Mouse (Mus musculus): Measurements from ENCODE around the gene Taok1. TPM values are rescaled to one million over a fixed set of nuclear protein-coding genes. Genes with fewer than 3 reads are reported as not detected.
A peak's percentile ranks its signal among the peaks of the same experiment; 100 is the strongest.
"Not testable (repeated sequence)": the region's sequence is repeated elsewhere in the genome, so short reads cannot be mapped to it uniquely, and the experiment has no call there.

Taok1 gene
- total RNA-seq, 2 experiments from 2014 or later: 33.7 to 36.4 TPM

- intact Hi-C loops (cut with DNase I): no loop called here
- no peak for DNase-seq
Observed at GRCm38 (mm10) chr11:77597266-77597665, 10.3 kb downstream of the Taok1 start.

GRCm38 (mm10) chr11:77591388-77591787, 16.2 kb downstream of the Taok1 start:
- no peak for DNase-seq
- intact Hi-C loops (cut with DNase I): no loop called here

- intact Hi-C loops (cut with DNase I): no loop called here
- DNase-seq: no peak
Observed at GRCm38 (mm10) chr11:77590801-77591200, 16.8 kb downstream of the Taok1 start.

- intact Hi-C loops (cut with DNase I): no loop called here
Observed at GRCm38 (mm10) chr11:77585201-77585600, 22.4 kb downstream of the Taok1 start.

GRCm38 (mm10) chr11:77545261-77545660, 62.4 kb downstream of the Taok1 start:
- DNase-seq: no peak
- intact Hi-C loops (cut with DNase I): no loop called here

More at GRCm38 (mm10) chr11:77585201-77585600, 22.4 kb downstream of the Taok1 start:
- DNase-seq: no peak

DNA sequence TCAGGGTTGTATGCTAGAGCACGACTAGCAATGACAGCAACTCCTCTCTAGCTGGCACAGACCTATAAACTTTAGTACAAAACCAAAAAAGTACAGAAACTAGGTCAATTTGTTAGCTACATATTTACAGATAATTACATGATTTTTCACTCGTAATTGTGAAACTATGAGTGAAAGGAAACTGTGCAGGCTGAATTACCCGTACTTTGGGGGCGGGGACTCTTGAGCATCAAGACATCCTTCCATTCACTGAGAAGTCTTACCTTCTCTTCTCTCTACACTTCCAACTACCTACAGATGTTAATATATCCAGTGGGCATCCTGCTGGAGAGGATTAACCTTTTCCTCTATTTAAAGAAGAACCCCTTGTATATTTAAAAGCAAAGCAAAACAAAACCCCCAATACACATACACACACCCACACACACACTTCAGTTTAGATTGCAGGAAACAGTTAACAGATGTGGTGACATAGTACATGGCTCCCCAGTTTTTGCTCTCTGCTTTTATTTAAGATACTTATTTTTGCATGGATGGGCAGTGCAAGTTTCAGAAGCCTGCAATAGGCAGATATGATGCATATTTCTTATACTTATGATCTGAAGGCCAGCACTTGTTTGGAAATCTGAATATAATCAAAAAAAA, 75.3 kb downstream of the Taok1 start:
- no peak for DNase-seq
- intact Hi-C loops (cut with DNase I): no loop called here

GRCm38 (mm10) chr11:77530862-77531261, 76.8 kb downstream of the Taok1 start:
- DNase-seq: no peak
- intact Hi-C loops (cut with DNase I): no loop called here

GRCm38 (mm10) chr11:77529644-77530043, 78.0 kb downstream of the Taok1 start:
- DNase-seq: no peak
- intact Hi-C loops (cut with DNase I): no loop called here

DNA sequence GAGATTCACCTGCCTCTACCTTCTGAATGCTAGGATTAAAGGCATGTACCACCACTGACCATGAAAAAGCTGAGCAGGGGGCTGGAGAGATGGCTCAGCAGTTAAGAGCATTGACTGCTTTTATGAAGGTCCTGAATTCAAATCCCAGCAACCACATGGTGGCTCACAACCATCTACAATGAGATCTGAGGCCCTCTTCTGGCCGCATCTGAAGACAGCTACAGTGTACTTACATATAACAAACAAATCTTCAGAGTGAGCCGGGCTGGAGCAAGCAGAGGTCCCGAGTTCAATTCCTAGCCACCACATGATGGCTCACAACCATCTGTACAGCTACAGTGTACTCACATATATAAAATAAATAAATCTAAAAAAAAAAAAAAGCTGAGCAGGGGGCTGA, 79.2 kb downstream of the Taok1 start:
- intact Hi-C loops (cut with DNase I); DNase-seq: not testable (repeated sequence)

- intact Hi-C loops (cut with DNase I): no loop called here
- DNase-seq: no peak
Observed at GRCm38 (mm10) chr11:77525804-77526486, 81.7 kb downstream of the Taok1 start.

DNA sequence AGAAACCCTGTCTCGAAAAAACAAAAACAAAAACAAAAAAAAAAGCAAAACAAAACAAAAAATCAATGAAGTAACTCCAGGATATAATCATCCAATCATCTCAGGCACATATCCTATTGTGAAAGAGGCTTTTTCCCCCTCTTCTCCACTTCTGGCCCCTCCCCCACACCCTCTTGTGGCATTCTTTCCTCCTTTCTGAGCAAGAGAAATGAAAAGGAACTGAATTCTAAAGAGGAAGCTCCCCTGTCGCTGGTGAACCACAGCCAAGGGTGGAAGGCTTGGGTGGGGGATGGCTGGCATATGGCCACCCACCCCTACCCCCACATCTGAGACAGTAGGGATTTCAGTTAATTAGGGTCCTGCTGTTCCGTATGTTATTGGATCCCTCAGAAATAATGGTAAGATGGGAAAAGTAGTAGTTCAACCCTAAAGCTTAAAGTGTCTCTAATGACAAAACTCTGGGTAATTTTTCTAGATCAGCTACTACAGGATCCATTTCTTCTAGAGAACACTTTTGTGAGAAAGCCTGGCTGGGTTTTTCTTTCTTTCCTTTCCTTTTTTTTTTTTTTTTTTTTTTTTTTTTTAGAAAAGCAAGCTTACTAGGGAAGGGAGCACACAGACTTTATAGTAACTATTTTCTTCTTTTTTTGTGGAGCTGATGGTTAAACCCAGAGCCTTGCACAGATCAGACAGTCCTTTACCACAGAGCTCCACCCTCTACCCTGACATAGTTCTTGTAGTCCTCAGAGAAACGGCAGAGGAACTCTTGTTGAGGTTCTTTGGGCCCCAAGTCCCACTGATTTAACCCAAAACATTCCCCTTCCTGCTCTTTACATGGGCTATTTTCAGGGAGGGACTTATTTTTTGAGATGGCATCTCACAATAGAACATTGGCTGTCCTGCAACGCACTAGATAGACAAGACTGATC, 86.8 kb downstream of the Taok1 start:
- intact Hi-C loops (cut with DNase I): no loop called here
- peak in 1 of 2 experiments; percentile 28 for DNase-seq

DNA sequence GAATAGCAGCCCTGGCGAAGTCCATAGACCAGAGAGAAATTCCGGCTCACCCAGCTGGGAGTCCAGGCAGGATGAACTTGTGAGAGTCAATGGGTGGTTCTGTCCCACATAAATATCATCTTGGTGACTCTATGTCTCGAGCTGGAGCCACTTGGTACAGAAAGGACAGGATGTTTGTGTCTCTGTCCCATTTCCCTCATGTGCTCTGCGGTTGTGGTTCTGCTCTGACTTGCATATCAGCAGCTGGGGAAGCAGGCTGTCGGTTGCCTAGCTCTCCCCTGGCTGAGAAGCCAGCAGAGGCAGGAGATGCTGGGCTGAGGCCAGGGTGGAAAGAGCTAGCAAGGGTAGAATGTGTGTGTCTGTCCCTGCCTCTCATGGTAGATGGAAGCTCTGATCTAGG, 88.6 kb downstream of the Taok1 start, which contains the start of gene Gm10392:
Gene Gm10392 (minus strand): TSS at position 156 of the 400 bp plus-strand sequence.
- DNase-seq: peak in 1 of 2 experiments; percentile 5
- intact Hi-C loops (cut with DNase I): no loop called here

GRCm38 (mm10) chr11:77518051-77518798, 89.4 kb downstream of the Taok1 start:
- DNase-seq: no peak
- intact Hi-C loops (cut with DNase I): no loop called here

- intact Hi-C loops (cut with DNase I): no loop called here
Observed at GRCm38 (mm10) chr11:77516553-77517425, 90.8 kb downstream of the Taok1 start.

DNA sequence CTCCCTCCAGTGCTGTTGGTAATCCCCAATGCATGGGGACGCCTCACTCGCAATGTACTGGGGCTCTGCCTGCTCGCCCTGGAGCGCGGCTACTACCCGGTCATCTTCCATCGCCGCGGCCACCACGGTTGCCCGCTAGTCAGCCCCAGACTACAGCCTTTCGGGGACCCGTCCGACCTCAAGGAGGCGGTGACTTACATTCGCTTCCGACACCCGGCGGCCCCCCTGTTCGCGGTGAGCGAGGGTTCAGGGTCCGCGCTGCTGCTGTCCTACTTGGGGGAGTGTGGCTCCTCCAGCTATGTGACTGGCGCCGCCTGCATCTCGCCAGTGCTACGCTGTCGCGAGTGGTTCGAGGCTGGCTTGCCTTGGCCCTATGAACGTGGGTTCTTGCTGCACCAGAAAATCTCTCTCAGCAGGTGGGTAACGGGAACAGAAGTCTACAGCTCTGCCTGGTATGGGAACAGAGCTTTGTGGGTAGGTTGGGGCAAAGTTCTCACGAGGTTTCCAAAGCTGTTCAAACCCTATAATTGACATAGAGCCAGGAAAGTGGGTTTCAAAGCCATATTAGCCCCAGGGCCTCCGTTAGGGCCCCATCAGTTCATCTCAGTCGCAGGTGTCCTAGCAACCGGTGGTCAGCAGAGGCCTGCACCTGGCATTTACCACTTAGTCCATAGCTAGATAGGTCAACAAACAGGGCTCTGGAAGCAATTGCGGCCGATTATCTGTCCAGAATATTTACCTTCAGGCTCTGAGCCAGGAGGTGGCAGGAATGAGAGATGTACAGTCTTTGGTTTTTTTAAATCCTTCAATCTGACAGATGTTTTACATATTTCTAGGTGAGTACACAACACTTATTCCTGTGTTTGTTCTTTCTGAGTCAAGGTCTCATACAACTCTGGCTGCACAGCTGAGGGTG, 91.7 kb downstream of the Taok1 start, which contains the start of gene Trp53i13:
Gene Trp53i13 (minus strand): TSS at position 344 of the 916 bp plus-strand sequence.
- intact Hi-C loops (cut with DNase I): no loop called here
- peak in 1 of 2 experiments; percentile 19 for DNase-seq

More at GRCm38 (mm10) chr11:77516553-77517425, 90.8 kb downstream of the Taok1 start:
- DNase-seq: no peak

DNA sequence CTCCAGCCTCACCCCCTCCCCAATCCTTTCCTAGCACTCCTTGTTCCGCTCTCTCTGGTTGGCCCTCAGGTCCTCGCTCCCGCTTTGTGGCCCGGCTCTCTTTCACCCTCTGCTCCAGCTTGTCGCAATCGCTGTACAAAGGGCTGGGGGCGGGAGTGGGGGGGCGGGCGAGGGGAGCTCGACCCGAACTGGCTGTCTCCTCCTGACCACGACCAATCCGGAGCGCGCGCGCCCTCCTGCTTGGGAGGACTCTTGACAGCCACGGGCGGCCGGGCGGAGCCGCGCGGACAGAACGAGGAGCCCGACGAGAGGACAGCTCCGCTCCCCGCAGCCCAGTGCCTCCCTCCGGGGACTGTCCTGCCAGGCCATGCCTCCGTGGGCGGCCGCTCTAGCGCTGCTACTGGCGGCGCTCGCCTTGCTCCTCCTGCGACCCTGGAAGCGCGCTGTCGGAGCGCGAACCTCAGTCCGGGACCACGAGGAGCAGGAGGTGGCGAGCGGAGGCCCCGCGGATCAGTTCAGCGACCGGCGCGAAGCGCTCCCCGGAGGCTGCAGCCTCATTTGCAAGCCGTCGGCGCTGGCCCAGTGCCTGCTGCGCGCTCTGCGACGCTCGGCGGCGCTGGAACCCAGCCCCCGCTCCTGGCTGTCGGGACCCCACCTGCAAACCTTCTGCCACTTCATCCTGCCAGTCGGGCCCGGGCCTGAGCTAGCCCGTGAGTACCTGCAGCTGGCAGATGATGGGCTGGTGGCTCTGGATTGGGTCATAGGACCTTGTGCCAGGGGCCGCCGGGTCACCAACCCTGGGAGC, 92.6 kb downstream of the Taok1 start, which contains the start of gene Abhd15:
Gene Abhd15 (plus strand): TSS at position 290 of the 805 bp plus-strand sequence.
- intact Hi-C loops (cut with DNase I): loop anchor here (5.0 kb wide), 1 partner anchor 112 kb away; no protein-coding TSS in a partner anchor
- DNase-seq: peak; percentile 73 to 75

DNA sequence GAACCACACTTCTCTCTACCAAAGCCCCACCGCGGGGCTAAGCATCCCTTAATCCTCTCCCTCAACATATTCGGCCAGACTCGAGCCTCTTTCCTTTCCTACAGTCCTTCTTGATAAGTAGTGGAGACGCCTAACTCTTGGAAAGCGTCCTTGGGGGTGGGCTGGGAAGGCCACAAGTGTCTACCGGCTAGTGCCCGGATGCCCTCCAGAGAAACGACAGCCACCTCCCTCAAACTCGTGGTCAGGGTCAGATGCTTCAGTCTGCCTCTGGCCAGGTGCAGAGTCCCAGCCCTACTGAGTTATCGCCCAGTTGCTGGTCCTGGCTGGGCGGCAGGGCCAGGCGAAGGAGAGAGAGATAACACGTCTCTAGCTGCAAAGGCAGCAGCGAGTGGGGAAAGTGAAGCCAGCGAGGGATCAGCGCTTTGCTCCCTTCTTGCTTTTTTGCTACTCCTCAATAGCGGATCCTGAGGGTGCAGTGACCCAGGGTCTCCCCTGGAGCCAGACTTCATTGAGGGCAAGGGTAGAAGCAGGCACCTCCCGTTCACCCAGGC, 93.3 kb downstream of the Taok1 start:
- DNase-seq: no peak
- intact Hi-C loops (cut with DNase I): loop anchor here (5.0 kb wide), 1 partner anchor 113 kb away; no protein-coding TSS in a partner anchor

Measured in gastrocnemius, postnatal 36 days (tissue).